Mouse (Mus musculus): Measurements from ENCODE around the gene Slc9a4. TPM values are rescaled to one million over a fixed set of nuclear protein-coding genes. Genes with fewer than 3 reads are reported as not detected.

The Slc9a4 gene
- polyA plus RNA-seq, 1 experiment from 2014 or later = 1.2 TPM

- ATAC-seq (replicated peaks; ENCODE audit: low FRiP score, low read depth) = no peak; the same call in 1 of the 2 replicates
- no peaks in the 10 kb centered on the region for H3K36me3 ChIP-seq (ENCODE audit: insufficient read depth, low read length)
- TF ChIP-seq CTCF (IDR thresholded peaks at IDR 0.05; ENCODE audit: low read depth) = no peak
- no peak for DNase-seq (ENCODE audit: low spot score)
- H3K4me2 ChIP-seq (ENCODE audit: low read length) = no peak overlapping the region
- H3K9me3 ChIP-seq (replicated peaks; ENCODE audit: low read length) = no peaks in the 10 kb centered on the region
- 40% methylated on average over 2 of the region's 2 CpGs for WGBS
- H3K27ac ChIP-seq = no peak overlapping the region
- H3K27me3 ChIP-seq (ENCODE audit: insufficient read depth, low read length) = no peaks in the 10 kb centered on the region
- no peaks in the 10 kb centered on the region for H3K4me1 ChIP-seq (replicated peaks; ENCODE audit: insufficient read depth, low read length)
- H3K9ac ChIP-seq (ENCODE audit: low read depth, low read length) = no peak overlapping the region
- no peak overlapping the region for H3K4me3 ChIP-seq (replicated peaks; ENCODE audit: low read depth, low read length)
These were observed 52.7 kb downstream of the Slc9a4 start for GRCm38 (mm10) chr1:40632407-40633062.

GRCm38 (mm10) chr1:40634608-40635007 lies 54.7 kb downstream of the Slc9a4 start:
- Histone ChIP-seq H3K9ac (ENCODE audit: low read depth, low read length) (no peak overlapping the region), H3K9me3 (replicated peaks; ENCODE audit: low read length) (no peaks in the 10 kb centered on the region), H3K4me1 (replicated peaks; ENCODE audit: insufficient read depth, low read length) (no peaks in the 10 kb centered on the region), H3K27me3 (ENCODE audit: insufficient read depth, low read length) (no peaks in the 10 kb centered on the region), H3K36me3 (ENCODE audit: insufficient read depth, low read length) (no peaks in the 10 kb centered on the region), H3K4me3 (replicated peaks; ENCODE audit: low read depth, low read length) (no peak overlapping the region), H3K27ac (peak overlapping the region; percentile 33; the same call in 1 of the 2 replicates), H3K4me2 (ENCODE audit: low read length) (no peak overlapping the region)
- ATAC-seq (replicated peaks; ENCODE audit: low FRiP score, low read depth) (no peak), DNase-seq (ENCODE audit: low spot score) (no peak)
- TF ChIP-seq CTCF (IDR thresholded peaks at IDR 0.05; ENCODE audit: low read depth) = no peak
- 41% methylated on average over 4 of the region's 4 CpGs for WGBS

- ATAC-seq (replicated peaks; ENCODE audit: low FRiP score, low read depth) = no peak
- DNase-seq (ENCODE audit: low spot score) = no peak
- Histone ChIP-seq H3K27ac (no peak overlapping the region), H3K27me3 (ENCODE audit: insufficient read depth, low read length) (no peaks in the 10 kb centered on the region), H3K4me2 (ENCODE audit: low read length) (no peak overlapping the region), H3K9ac (ENCODE audit: low read depth, low read length) (no peak overlapping the region), H3K36me3 (ENCODE audit: insufficient read depth, low read length) (no peaks in the 10 kb centered on the region), H3K9me3 (replicated peaks; ENCODE audit: low read length) (no peaks in the 10 kb centered on the region), H3K4me3 (replicated peaks; ENCODE audit: low read depth, low read length) (no peak overlapping the region), H3K4me1 (replicated peaks; ENCODE audit: insufficient read depth, low read length) (no peaks in the 10 kb centered on the region)
- 75% methylated on average over 2 of the region's 2 CpGs for WGBS
- no peak for TF ChIP-seq CTCF (IDR thresholded peaks at IDR 0.05; ENCODE audit: low read depth)
These were observed 68.4 kb downstream of the Slc9a4 start for GRCm38 (mm10) chr1:40648234-40648633.

- DNase-seq (ENCODE audit: low spot score) = no peak
- TF ChIP-seq CTCF (IDR thresholded peaks at IDR 0.05; ENCODE audit: low read depth) = no peak
- H3K27ac ChIP-seq = no peak overlapping the region
- H3K36me3 ChIP-seq (ENCODE audit: insufficient read depth, low read length) = no peaks in the 10 kb centered on the region
- no peaks in the 10 kb centered on the region for H3K9me3 ChIP-seq (replicated peaks; ENCODE audit: low read length)
- H3K27me3 ChIP-seq (ENCODE audit: insufficient read depth, low read length) = no peaks in the 10 kb centered on the region
- no peak overlapping the region for H3K9ac ChIP-seq (ENCODE audit: low read depth, low read length)
- H3K4me1 ChIP-seq (replicated peaks; ENCODE audit: insufficient read depth, low read length) = no peaks in the 10 kb centered on the region
- no peak overlapping the region for H3K4me3 ChIP-seq (replicated peaks; ENCODE audit: low read depth, low read length)
- WGBS = 39% methylated on average over 6 of the region's 6 CpGs
- ATAC-seq (replicated peaks; ENCODE audit: low FRiP score, low read depth) = no peak
- no peak overlapping the region for H3K4me2 ChIP-seq (ENCODE audit: low read length)
These were observed 71.1 kb downstream of the Slc9a4 start for GRCm38 (mm10) chr1:40650803-40651497.

GRCm38 (mm10) chr1:40657035-40657434 lies 77.2 kb downstream of the Slc9a4 start:
- Histone ChIP-seq H3K4me3 (replicated peaks; ENCODE audit: low read depth, low read length) (no peak overlapping the region), H3K27me3 (ENCODE audit: insufficient read depth, low read length) (no peaks in the 10 kb centered on the region), H3K4me2 (ENCODE audit: low read length) (no peak overlapping the region), H3K36me3 (ENCODE audit: insufficient read depth, low read length) (no peaks in the 10 kb centered on the region), H3K9ac (ENCODE audit: low read depth, low read length) (no peak overlapping the region), H3K4me1 (replicated peaks; ENCODE audit: insufficient read depth, low read length) (0 out of 2 replicates have a peak, but pooled peaks cover 3% of the 10 kb centered on the region), H3K27ac (no peak overlapping the region), H3K9me3 (replicated peaks; ENCODE audit: low read length) (no peaks in the 10 kb centered on the region)
- TF ChIP-seq CTCF (IDR thresholded peaks at IDR 0.05; ENCODE audit: low read depth) = no peak
- WGBS = 87% methylated on average over 4 of the region's 4 CpGs
- DNase-seq (ENCODE audit: low spot score) = no peak
- no peak for ATAC-seq (replicated peaks; ENCODE audit: low FRiP score, low read depth)

GRCm38 (mm10) chr1:40657978-40658496 lies 78.2 kb downstream of the Slc9a4 start:
- no peak overlapping the region for H3K27ac ChIP-seq
- ATAC-seq (replicated peaks; ENCODE audit: low FRiP score, low read depth) = peak; percentile 29; the same call in 1 of the 2 replicates
- no peak overlapping the region for H3K4me2 ChIP-seq (ENCODE audit: low read length)

More at GRCm38 (mm10) chr1:40657978-40658496, 78.2 kb downstream of the Slc9a4 start:
- no peaks in the 10 kb centered on the region for H3K36me3 ChIP-seq (ENCODE audit: insufficient read depth, low read length)
- peak; percentile 83 for TF ChIP-seq CTCF (IDR thresholded peaks at IDR 0.05; ENCODE audit: low read depth)
- H3K27me3 ChIP-seq (ENCODE audit: insufficient read depth, low read length) = no peaks in the 10 kb centered on the region
- H3K9ac ChIP-seq (ENCODE audit: low read depth, low read length) = no peak overlapping the region
- 0 out of 2 replicates have a peak, but pooled peaks cover 3% of the 10 kb centered on the region for H3K4me1 ChIP-seq (replicated peaks; ENCODE audit: insufficient read depth, low read length)
- peak; percentile 69 for DNase-seq (ENCODE audit: low spot score)
- no peaks in the 10 kb centered on the region for H3K9me3 ChIP-seq (replicated peaks; ENCODE audit: low read length)
- 43% methylated on average over 8 of the region's 8 CpGs for WGBS
- no peak overlapping the region for H3K4me3 ChIP-seq (replicated peaks; ENCODE audit: low read depth, low read length)

Data from kidney, postnatal 0 days (tissue).